Comparison of ENCODE assay signal across 9 mouse cellular contexts in genomic region chr12:40082453-40083238, GRCm38 (mm10). TPM values are rescaled to one million over a fixed set of nuclear protein-coding genes. Genes with fewer than 3 reads are reported as not detected.
DNase-seq lines count a peak whose midpoint lies in the region; ATAC-seq and TF ChIP-seq lines count a peak whose summit lies in the region.
"Had no signal": no experiment of that assay in that cellular context is flagged by ENCODE, and none has a peak within 500 bp of the region (broad histone marks: within the 10 kb centered on the region; RNA-seq: fewer than 3 reads in every experiment).

No protein-coding gene starts in this region.

- no peak overlapping the region for H3K4me3 ChIP-seq in lung, embryonic 14.5 days (ENCODE audit: low read depth, low read length)
- H3K4me3 ChIP-seq in lung, adult 2 months (replicated peaks; ENCODE audit: extremely low read depth, low read depth, low read length): no peak overlapping the region
- H3K4me3 ChIP-seq in thymus, adult 2 months (ENCODE audit: control insufficient read depth, insufficient read depth, low read length): no peak overlapping the region
- H3K4me3 ChIP-seq: neural tube, embryonic 13.5 days had no signal

- H3K27me3 ChIP-seq in lung, embryonic 14.5 days (ENCODE audit: insufficient read depth, low read length): no peaks in the 10 kb centered on the region
- H3K27me3 ChIP-seq in thymus, adult 2 months (ENCODE audit: control insufficient read depth, insufficient read depth, low read length): no peaks in the 10 kb centered on the region
- H3K27me3 ChIP-seq: neural tube, embryonic 13.5 days had no signal

- peak; percentile 66; the same call in 1 of the 2 replicates for ATAC-seq in cerebellum, adult (ENCODE audit: insufficient number of reproducible peaks, low FRiP score, low TSS enrichment)
- peak; percentile 62; the same call in 1 of the 2 replicates for ATAC-seq in lung, embryonic 14.5 days (ENCODE audit: insufficient read depth)
- peak; percentile 78; the same call in 1 of the 2 replicates for ATAC-seq in neutrophil, adult 5-6 weeks (ENCODE audit: extremely low read depth, insufficient number of reproducible peaks, low FRiP score, poor library complexity, severe bottlenecking)

- peak; percentile 75 for TF ChIP-seq CTCF in lung, embryonic 14.5 days (IDR thresholded peaks at IDR 0.05; ENCODE audit: low read depth)
- TF ChIP-seq CTCF in lung, adult 2 months (IDR thresholded peaks at IDR 0.05; ENCODE audit: insufficient read depth, low read length): no peak
- no peak for TF ChIP-seq CTCF in thymus, adult 2 months (IDR thresholded peaks at IDR 0.05; ENCODE audit: borderline replicate concordance, control insufficient read depth, extremely low read depth, insufficient read depth, low read length, poor library complexity)

- H3K9me3 ChIP-seq in lung, embryonic 14.5 days (ENCODE audit: low read depth, low read length): no peaks in the 10 kb centered on the region
- H3K9me3 ChIP-seq: neural tube, embryonic 13.5 days had no signal

- no peak for DNase-seq in cerebellum, postnatal 36 days
- peak; percentile 86 for DNase-seq in lung, embryonic 14.5 days
- no peak for DNase-seq in lung, adult 2 months
- peak; percentile 5 for DNase-seq in embryo, embryonic 9.5 days (ENCODE audit: extremely low spot score)
- no peak for DNase-seq in spleen, postnatal 14 days (ENCODE audit: low spot score in 2 of 2)
- no peak for DNase-seq in thymus, adult 2 months

- no peak overlapping the region for H3K4me2 ChIP-seq in lung, embryonic 14.5 days
- H3K4me2 ChIP-seq: neural tube, embryonic 13.5 days had no signal

- no peak overlapping the region for H3K27ac ChIP-seq in lung, embryonic 14.5 days (ENCODE audit: low read depth)
- H3K27ac ChIP-seq in thymus, adult 2 months (ENCODE audit: control insufficient read depth, insufficient read depth, low read length): no peak overlapping the region
- H3K27ac ChIP-seq: neural tube, embryonic 13.5 days had no signal

- no peak overlapping the region for H3K9ac ChIP-seq in lung, embryonic 14.5 days
- H3K9ac ChIP-seq: neural tube, embryonic 13.5 days had no signal

- no peak for TF ChIP-seq POLR2A in lung, adult 2 months (IDR thresholded peaks at IDR 0.05; ENCODE audit: borderline replicate concordance, extremely low read depth, low read depth, low read length)
- no peak for TF ChIP-seq POLR2A in thymus, adult 2 months (IDR thresholded peaks at IDR 0.05; ENCODE audit: control insufficient read depth, extremely low read depth, insufficient read depth, low read length, poor library complexity)

- WGBS in lung, embryonic 14.5 days: 35% methylated on average over 5 of the region's 6 CpGs
- 28% methylated on average over 5 of the region's 6 CpGs for WGBS in lung, adult 2 months
- WGBS in thymus, adult 2 months: 28% methylated on average over 5 of the region's 6 CpGs

- H3K36me3 ChIP-seq in lung, embryonic 14.5 days (ENCODE audit: insufficient read depth): no peaks in the 10 kb centered on the region
- no peaks in the 10 kb centered on the region for H3K36me3 ChIP-seq in thymus, adult 2 months (ENCODE audit: control insufficient read depth, insufficient read depth, low read length)
- H3K36me3 ChIP-seq: neural tube, embryonic 13.5 days had no signal

- H3K4me1 ChIP-seq in lung, embryonic 14.5 days (ENCODE audit: insufficient read depth): no peaks in the 10 kb centered on the region
- H3K4me1 ChIP-seq in lung, adult 2 months (ENCODE audit: control insufficient read depth, insufficient read depth, low read length): no peaks in the 10 kb centered on the region
- H3K4me1 ChIP-seq in thymus, adult 2 months (replicated peaks; ENCODE audit: control insufficient read depth, insufficient read depth, low read length): peaks cover 6% of the 10 kb centered on the region
- H3K4me1 ChIP-seq: neural tube, embryonic 13.5 days had no signal

RNA-seq across cellular contexts. Expression of gene Arl4a, which starts 44.8 kb away (rescaled TPM):
- polyA plus RNA-seq in lung, embryonic 14.5 days (2014; fragmentation: Nextera tagmentation; extraction: Ambion mirVana): 28.1 and 34.0 TPM in 2 replicates
- 7.6 and 7.7 TPM in 2 replicates for polyA plus RNA-seq in lung, adult 2 months (2012; rRNA removed)
- total RNA-seq in neutrophil, adult 5-6 weeks (2017): 19.5 and 22.5 TPM in 2 replicates
- 5.6 and 6.5 TPM in 2 replicates for polyA plus RNA-seq in thymus, adult 2 months (2012; rRNA removed)

RNA-seq across cellular contexts. Expression of gene Scin, which starts 51.4 kb away (rescaled TPM):
- 0.07 and 0.21 TPM in 2 replicates for polyA plus RNA-seq in lung, embryonic 14.5 days (2014; fragmentation: Nextera tagmentation; extraction: Ambion mirVana)
- 0.62 and 0.94 TPM in 2 replicates for polyA plus RNA-seq in lung, adult 2 months (2012; rRNA removed)
- not detected in 2 replicates for total RNA-seq in neutrophil, adult 5-6 weeks (2017)
- 7.9 and 10.0 TPM in 2 replicates for polyA plus RNA-seq in thymus, adult 2 months (2012; rRNA removed)

Comparison
In these comparisons a context has a peak if more than half of its experiments do, and no peak if none do; other contexts are left out.
1. DNase-seq: peak in lung, embryonic 14.5 days (single experiment) and embryo, embryonic 9.5 days (single experiment); none in cerebellum, postnatal 36 days (0 of 2), lung, adult 2 months (single experiment), spleen, postnatal 14 days (0 of 2) and thymus, adult 2 months (single experiment).
2. Peak in every context shown above with its lines, with median percentiles within 50 percentile points of each other: ATAC-seq.